Mouse (Mus musculus) mesoderm, embryonic 11.5 days (tissue): ENCODE data around the gene Nlrp4f.

Source experiments
- DNase-seq: peaks from one replicate; pipeline ENCODE4 v3.0.0-alpha.2; 2012; ENCODE audit warnings: low read depth, low spot score

Nlrp4f gene

GRCm38 (mm10) chr13:65205877-65206276 is at the start of gene Nlrp4f:
TSS of gene Nlrp4f (minus strand) at chr13:65205977.
- DNase-seq, result no peak

DNA sequence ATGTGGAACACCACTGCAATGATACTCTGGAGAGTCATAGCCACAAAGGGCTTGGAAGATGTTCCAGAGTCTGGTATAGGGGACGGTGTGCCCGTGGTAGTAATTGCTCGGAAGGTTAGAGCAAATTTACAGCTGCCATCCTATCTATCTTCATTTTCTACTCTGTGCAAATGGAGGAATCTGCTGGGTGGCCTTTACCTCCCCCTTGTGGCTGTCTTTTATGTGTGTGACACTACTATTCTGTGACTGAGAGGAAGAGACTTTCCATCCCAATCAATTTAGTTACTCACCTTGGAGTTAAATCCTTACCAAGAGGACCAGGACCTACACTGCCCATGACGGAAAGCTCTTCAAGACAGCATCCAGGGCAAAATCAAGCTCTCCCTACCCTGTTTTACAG is 37.5 kb upstream of the Nlrp4f start:
- no peak for DNase-seq

GRCm38 (mm10) chr13:65242319-65242787 is 36.6 kb upstream of the Nlrp4f start:
- DNase-seq, result no peak

- DNase-seq, result no peak
These were observed 36.0 kb upstream of the Nlrp4f start for GRCm38 (mm10) chr13:65241627-65242318.

DNA sequence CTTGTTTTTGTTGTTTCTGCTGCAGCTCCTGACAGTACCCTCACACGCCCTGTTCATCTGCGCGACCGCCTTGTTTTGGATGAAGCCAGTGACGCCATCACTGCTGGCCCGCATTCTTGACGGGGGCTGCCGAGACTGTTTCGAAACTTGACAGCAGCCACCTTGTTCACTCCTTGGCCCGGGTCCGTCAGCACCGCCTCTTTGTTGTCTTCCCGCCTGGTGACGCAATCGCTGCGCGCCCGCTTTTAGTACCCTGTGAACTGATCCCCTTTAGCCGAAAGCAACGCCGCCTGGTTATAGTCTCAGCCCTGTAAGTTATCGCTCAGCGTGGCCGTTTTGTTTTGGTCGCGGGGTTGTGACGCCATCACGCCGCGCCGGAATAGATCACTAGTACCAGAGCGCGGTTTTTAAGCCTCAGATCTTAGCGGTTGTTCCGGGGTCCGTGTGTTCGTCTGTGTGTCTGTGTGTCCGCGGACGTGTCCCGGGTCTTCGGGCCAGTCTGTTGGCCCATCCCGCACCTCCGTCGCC is 35.4 kb upstream of the Nlrp4f start:
- peak; percentile 91 for DNase-seq

GRCm38 (mm10) chr13:65240509-65241098 is 34.8 kb upstream of the Nlrp4f start:
- peak; percentile 98 for DNase-seq

- DNase-seq, result no peak
These were observed 31.4 kb upstream of the Nlrp4f start for GRCm38 (mm10) chr13:65237211-65237610.

- DNase-seq, result no peak
These were observed 20.9 kb upstream of the Nlrp4f start for GRCm38 (mm10) chr13:65226657-65227056.

- no peak for DNase-seq
These were observed 20.2 kb upstream of the Nlrp4f start for GRCm38 (mm10) chr13:65225945-65226344.

DNA sequence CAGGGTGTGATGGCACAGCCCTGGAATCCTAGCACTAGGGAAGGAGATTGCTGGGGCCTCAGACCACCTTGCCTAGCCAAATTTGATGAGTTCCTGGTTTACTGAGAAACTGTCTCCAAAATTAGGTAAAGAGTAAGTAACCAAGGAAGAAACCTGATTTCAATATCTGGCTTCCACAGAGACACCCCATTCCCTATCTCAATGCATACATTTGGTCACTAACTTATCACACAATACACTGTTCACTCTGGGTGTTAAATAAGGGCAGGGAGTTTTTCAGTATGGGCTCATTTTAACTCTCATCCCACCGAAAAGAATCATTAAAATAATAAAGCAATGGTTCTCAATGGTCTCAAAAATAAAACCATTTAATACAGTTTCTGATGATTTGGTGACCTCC is 5.1 kb downstream of the Nlrp4f start:
- DNase-seq, result no peak

- no peak for DNase-seq
These were observed 29.2 kb downstream of the Nlrp4f start for GRCm38 (mm10) chr13:65176472-65177091.

GRCm38 (mm10) chr13:65175734-65176471 is 29.9 kb downstream of the Nlrp4f start:
- DNase-seq, result peak; percentile 80

DNA sequence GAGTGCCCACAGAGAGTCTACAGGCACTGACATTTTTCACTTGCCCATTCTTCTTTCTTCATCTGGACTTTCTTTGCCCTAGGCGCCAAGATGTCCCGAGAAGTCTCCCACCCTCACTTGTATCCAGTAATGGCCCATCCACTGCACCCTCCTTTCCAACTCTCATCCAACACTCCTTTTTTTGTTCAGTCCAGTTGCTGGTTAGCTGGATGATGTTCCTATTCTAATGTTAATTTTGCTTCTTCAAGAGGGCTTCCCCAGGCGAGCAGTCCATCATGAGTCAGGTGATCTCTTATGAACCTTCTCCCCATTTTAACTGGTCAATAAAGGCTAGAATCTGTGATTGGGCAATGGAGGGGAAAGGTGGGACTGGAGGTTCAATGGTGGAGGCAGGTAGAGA is 31.7 kb downstream of the Nlrp4f start:
- no peak for DNase-seq

GRCm38 (mm10) chr13:65149940-65150339 is 55.8 kb downstream of the Nlrp4f start, which contains the start of gene Olfr466:
TSS of gene Olfr466 (plus strand) at chr13:65150240.
- DNase-seq, result no peak

- no peak for DNase-seq
These were observed 68.0 kb downstream of the Nlrp4f start, which contains the start of gene Olfr465-ps1 for GRCm38 (mm10) chr13:65137789-65138188. TSS of gene Olfr465-ps1 (plus strand) at chr13:65138089.
